Mouse (Mus musculus) thymus, adult 2 months (tissue): Measurements from ENCODE around the gene Nol4l. TPM values are rescaled to one million over a fixed set of nuclear protein-coding genes. Genes with fewer than 3 reads are reported as not detected.

Experiments used
- DNase-seq: peaks from one replicate; pipeline ENCODE4 v3.0.0; 2021
- H3K27ac ChIP-seq: fragments of 200-500 bp; 2 replicates; pipeline ENCODE4 v1.5.1; 2012; ENCODE audit warnings: low read length, control low read depth; ENCODE audit not compliant: control insufficient read depth, insufficient read depth
- H3K27me3 ChIP-seq: fragments of 200-500 bp; 2 replicates; pipeline ENCODE4 v1.6.1; 2012; ENCODE audit warnings: mild to moderate bottlenecking, low read length, moderate library complexity, mixed read lengths; ENCODE audit not compliant: control insufficient read depth, insufficient read depth
- H3K36me3 ChIP-seq: fragments of 200-500 bp; 2 replicates; pipeline ENCODE4 v1.6.1; 2012; ENCODE audit warnings: mild to moderate bottlenecking, low read length, moderate library complexity; ENCODE audit not compliant: control insufficient read depth, insufficient read depth
- H3K4me1 ChIP-seq: fragments of 200-500 bp; replicated peaks from 2 replicates; pipeline ENCODE4 v1.6.1; 2012; ENCODE audit warnings: low read length; ENCODE audit not compliant: control insufficient read depth, insufficient read depth
- H3K4me3 ChIP-seq: fragments of 200-500 bp; 2 replicates; pipeline ENCODE4 v1.5.1; 2012; ENCODE audit warnings: mild to moderate bottlenecking, low read length, control low read depth, moderate library complexity; ENCODE audit not compliant: control insufficient read depth, insufficient read depth
- CTCF ChIP-seq: fragments of 200-500 bp; IDR thresholded peaks from 2 replicates; pipeline ENCODE4 v1.5.1; 2012; ENCODE audit warnings: mild to moderate bottlenecking, control low read depth, low read length, moderate library complexity, borderline replicate concordance; ENCODE audit not compliant: control insufficient read depth, poor library complexity, insufficient read depth; ENCODE audit errors: extremely low read depth
- POLR2A ChIP-seq: fragments of 200-500 bp; IDR thresholded peaks from 2 replicates; pipeline ENCODE4 v1.6.1; 2012; ENCODE audit warnings: mild to moderate bottlenecking, low read length, control low read depth, moderate library complexity; ENCODE audit not compliant: control insufficient read depth, poor library complexity, insufficient read depth; ENCODE audit errors: extremely low read depth
- WGBS: fragments of 180-500 bp; shearing (Covaris S2); methylation state at CpG from one replicate; pipeline ENCODE4 v1.1.7; 2018; 5-methylcytosine and 5-hydroxymethylcytosine counted together
- polyA plus RNA-seq: library from polyadenylated mRNA; depleted of rRNA; stranded (reverse); fragments of >200 nt; gene quantifications from 2 replicates; pipeline ENCODE4 v1.2.3, GENCODE M21; 2012

The Nol4l gene
- polyA plus RNA-seq, 1 experiment, result 4.2 TPM

DNA sequence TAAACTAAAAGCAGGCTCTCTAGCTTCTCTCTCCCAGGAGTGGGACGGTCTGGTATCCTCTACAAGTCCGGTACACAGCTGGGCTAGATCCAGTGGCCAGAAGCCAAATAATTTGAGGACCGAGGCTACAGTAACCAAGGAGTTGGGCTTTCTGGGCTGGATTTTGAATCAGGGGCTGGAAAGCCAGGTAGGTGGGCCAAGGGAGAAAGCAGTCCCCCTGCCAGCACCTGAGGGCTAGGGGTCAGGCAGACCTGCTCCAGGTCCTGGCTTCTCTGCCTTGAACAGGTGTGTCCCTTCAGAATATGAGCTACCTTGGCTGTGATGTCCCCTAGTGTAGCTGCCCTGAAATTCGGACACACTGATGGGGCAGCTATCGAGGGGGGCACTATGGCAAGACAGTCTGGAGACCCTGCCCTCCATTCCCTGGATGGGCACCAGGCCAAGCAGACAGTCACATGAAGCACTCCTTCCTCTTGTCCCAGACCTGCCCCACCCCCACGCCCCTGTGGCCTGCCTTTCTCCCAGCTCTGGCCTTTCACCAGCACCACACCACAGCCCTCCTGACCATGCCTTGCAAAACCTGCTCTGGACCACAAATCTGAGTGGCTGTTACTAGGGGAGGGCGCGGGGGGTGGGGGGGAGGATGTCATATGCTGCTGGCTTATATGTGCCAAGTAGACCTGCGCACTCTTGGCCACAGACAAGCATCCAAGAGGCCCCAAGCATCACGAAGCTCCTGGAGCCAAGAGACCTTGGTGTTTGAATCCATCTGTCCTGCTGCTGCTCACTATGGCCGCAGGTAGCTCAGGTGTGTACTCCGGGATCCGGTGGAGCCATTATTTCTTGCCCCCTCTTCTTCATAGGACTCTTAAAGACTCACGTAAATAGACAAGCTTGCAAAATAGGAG, 17.1 kb downstream of the Nol4l start:
- Histone ChIP-seq H3K36me3 (no peaks in the 10 kb centered on the region), H3K4me1 (peaks cover 3% of the 10 kb centered on the region), H3K27ac (no peak overlapping the region), H3K27me3 (no peaks in the 10 kb centered on the region), H3K4me3 (no peak overlapping the region)
- WGBS, result 91% methylated on average over 14 of the region's 14 CpGs
- DNase-seq, result no peak
- TF ChIP-seq CTCF, result no peak
- no peak for TF ChIP-seq POLR2A

DNA sequence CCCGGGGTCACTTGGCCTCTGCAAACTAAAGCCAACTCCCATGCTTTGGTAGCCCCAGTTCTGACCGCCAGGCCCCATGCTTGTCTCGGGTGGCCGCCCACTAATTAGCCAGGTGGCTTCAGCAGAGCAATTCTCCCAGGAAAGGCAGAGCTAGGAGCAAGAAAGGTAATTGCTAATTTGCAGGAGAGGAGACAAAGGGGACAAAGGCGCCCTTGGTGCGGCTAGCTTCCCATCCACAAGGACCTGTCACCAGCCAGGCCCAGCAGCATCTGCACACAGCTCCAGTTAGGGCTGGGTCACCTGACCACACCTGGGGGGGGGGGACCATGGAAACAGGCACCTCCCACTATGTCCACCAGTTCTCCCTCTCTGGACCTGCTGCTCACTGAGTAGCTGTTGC, 18.2 kb downstream of the Nol4l start:
- DNase-seq, result no peak
- Histone ChIP-seq H3K36me3 (no peaks in the 10 kb centered on the region), H3K4me3 (no peak overlapping the region), H3K27ac (no peak overlapping the region), H3K27me3 (no peaks in the 10 kb centered on the region), H3K4me1 (peaks cover 3% of the 10 kb centered on the region)
- WGBS, result 94% methylated on average over 6 of the region's 6 CpGs
- TF ChIP-seq POLR2A (no peak), CTCF (no peak)

DNA sequence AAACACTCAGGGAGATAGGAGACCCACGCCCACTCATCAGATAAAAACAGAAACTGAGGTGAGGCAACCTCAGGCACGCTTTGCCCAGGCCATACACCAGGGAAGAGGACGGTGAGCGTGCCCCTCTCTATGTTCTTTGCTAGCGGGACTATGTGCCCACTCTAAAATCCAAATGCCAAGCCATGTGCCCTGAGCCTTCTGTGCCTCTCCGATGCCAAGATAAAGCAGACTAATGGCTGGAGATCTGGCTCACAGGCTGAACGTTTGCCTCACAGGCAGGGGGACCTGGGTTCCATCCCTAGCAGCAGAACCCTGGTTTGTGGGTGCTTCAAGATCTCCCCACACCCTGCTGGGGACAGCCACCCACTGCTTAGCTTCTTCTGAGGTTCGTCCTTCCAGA, 19.6 kb downstream of the Nol4l start:
- Histone ChIP-seq H3K36me3 (no peaks in the 10 kb centered on the region), H3K4me1 (peaks cover 3% of the 10 kb centered on the region), H3K27ac (no peak overlapping the region), H3K27me3 (no peaks in the 10 kb centered on the region), H3K4me3 (no peak overlapping the region)
- TF ChIP-seq POLR2A (no peak), CTCF (no peak)
- DNase-seq, result no peak
- WGBS, result 96% methylated on average over 8 of the region's 8 CpGs

DNA sequence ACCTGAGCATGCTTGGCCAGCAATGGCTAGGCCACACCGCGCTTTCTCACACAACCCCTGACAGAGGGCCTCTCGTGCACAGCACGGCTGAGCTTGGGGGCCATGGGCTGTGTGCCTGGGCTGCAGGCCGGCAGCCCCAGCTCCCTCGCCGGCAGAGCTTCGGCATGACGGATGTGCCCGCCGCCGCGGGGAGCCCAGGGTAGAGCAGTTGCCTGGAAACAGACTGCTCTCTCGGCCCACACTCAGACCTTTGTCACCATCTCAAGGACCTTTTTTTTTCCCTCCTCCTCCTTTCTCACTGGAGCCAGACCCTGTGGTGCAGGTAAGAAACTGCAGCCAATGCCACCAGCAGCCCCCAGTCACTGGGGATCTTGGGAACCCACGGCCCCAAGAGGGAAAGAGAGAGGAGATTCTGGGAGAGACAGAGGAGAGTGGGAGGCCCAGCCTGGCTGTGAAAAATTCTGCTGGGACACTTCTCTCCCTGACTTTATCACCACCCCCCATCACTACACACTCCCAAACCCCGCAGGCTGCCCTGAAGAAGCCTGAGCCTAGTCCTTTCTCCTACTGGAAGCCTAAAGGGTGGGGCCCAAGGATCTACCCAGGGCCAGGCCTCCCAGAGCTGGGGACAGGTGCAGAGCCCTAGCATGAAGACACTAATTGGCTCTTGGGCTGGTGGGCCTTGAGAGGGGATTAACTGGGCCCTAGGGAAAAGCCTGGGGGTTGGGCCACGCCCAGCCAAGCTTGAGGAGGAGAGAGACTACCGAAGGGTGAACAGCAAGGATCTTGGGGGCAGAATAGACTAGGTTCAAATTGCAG, 20.4 kb downstream of the Nol4l start:
- peaks cover 3% of the 10 kb centered on the region for H3K4me1 ChIP-seq
- no peaks in the 10 kb centered on the region for H3K27me3 ChIP-seq
- no peak overlapping the region for H3K27ac ChIP-seq
- H3K4me3 ChIP-seq, result no peak overlapping the region
- no peak for DNase-seq
- TF ChIP-seq CTCF (no peak), POLR2A (no peak)
- H3K36me3 ChIP-seq, result no peaks in the 10 kb centered on the region
- WGBS, result 36% methylated on average over 18 of the region's 18 CpGs

DNA sequence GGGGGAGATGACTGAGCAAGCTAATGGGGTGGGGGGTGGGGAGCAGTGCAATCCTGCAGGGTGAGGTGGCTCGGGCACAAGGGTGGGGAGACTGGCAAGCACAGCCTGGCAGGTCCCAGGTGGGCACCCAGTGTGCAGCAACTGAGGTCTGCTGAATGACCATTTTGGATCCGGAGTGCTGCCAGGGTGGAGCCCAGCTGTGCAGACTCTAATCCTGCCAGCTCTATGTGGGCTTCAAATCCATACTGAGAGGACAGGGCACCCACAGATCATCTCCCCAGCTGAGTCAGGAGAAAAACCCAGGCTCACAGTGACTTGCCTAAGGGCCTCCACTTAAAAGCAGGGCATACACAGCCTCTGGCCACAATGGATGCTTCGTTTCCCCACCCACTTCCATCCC, 21.4 kb downstream of the Nol4l start:
- Histone ChIP-seq H3K4me3 (no peak overlapping the region), H3K4me1 (peaks cover 3% of the 10 kb centered on the region), H3K36me3 (no peaks in the 10 kb centered on the region), H3K27ac (no peak overlapping the region), H3K27me3 (no peaks in the 10 kb centered on the region)
- 91% methylated on average over 3 of the region's 3 CpGs for WGBS
- TF ChIP-seq POLR2A (no peak), CTCF (no peak)
- no peak for DNase-seq

DNA sequence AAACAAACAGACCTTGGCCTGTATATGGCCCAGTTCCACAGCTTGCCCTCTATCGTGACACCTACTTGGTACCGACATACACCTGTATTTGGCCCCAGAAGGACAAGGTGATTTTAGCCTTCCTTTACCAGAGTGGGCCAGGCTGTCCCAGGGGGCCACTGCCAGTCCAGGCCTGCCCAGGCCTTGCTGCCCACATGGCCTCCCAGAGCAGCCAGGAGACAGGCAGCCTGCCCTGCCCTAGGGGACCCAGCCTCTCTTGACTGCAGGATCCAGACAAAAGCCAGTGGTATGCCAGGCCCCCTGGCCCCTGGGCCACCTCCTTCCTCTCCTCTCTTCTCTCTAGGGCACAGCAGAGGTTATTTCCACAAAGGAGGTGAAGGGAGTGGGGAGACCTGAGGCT, 21.8 kb downstream of the Nol4l start:
- Histone ChIP-seq H3K27me3 (no peaks in the 10 kb centered on the region), H3K27ac (no peak overlapping the region), H3K36me3 (no peaks in the 10 kb centered on the region), H3K4me3 (no peak overlapping the region), H3K4me1 (peaks cover 3% of the 10 kb centered on the region)
- no peak for DNase-seq
- TF ChIP-seq CTCF, result no peak
- no peak for TF ChIP-seq POLR2A
- WGBS, result 95% methylated on average over 2 of the region's 2 CpGs

DNA sequence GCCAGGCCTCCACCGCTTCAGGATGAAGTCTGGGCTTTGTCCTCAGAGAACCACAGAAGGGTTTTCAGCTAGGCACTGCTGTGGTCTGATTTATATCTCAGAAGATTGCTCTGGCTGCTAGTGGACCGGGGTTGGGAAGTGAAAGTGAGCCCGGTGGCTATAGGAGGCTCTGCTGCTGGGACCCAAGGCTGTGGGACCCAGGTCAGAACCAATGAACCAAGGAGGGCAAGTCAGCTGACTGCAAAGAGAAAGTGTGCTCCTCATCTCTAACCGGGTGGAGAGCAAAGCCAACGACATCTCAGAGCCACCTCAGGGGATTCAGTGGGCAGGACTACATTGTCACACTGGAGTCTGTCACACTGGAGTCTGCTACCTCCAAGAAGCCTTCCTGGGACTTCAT, 23.4 kb downstream of the Nol4l start:
- H3K4me1 ChIP-seq, result peaks cover 3% of the 10 kb centered on the region
- H3K36me3 ChIP-seq, result no peaks in the 10 kb centered on the region
- no peak overlapping the region for H3K4me3 ChIP-seq
- no peak overlapping the region for H3K27ac ChIP-seq
- TF ChIP-seq CTCF, result no peak
- TF ChIP-seq POLR2A, result no peak
- H3K27me3 ChIP-seq, result no peaks in the 10 kb centered on the region
- no peak for DNase-seq
- WGBS, result 77% methylated on average over 5 of the region's 5 CpGs
